Mouse (Mus musculus) C2C12 (cell line): ENCODE measurements around the gene Arhgef3. TPM values are rescaled to one million over a fixed set of nuclear protein-coding genes. Genes with fewer than 3 reads are reported as not detected.

Experiments
- H3K27me3 ChIP-seq: one replicate; pipeline ENCODE4 v1.6.1; 2011; ENCODE audit not compliant: control insufficient read depth, insufficient read depth, insufficient read length
- H3K36me3 ChIP-seq: one replicate; pipeline ENCODE4 v1.6.1; 2011; ENCODE audit not compliant: control insufficient read depth, insufficient read depth
- H3K4me3 ChIP-seq: one replicate; pipeline ENCODE4 v1.5.1; 2011; ENCODE audit warnings: mild to moderate bottlenecking, control low read depth; ENCODE audit not compliant: poor library complexity, insufficient read depth, severe bottlenecking
- H3K79me2 ChIP-seq: one replicate; pipeline ENCODE4 v1.6.1; 2011; ENCODE audit not compliant: control insufficient read depth, insufficient read depth
- H3K79me3 ChIP-seq: one replicate; pipeline ENCODE4 v1.6.1; 2011; ENCODE audit warnings: low read depth, control low read depth
- H3ac ChIP-seq: one replicate; pipeline ENCODE3; 2011; ENCODE audit warnings: low read depth; ENCODE audit not compliant: control insufficient read depth, insufficient read length
- CEBPB ChIP-seq: IDR thresholded peaks from one replicate; pipeline ENCODE4 v1.6.1; 2011; ENCODE audit warnings: low read depth, mild to moderate bottlenecking, control low read depth, moderate library complexity
- CTCF ChIP-seq: IDR thresholded peaks from one replicate; pipeline ENCODE4 v1.5.1; 2011; ENCODE audit not compliant: control insufficient read depth, insufficient read depth, insufficient read length
- FOSL1 ChIP-seq: IDR thresholded peaks from one replicate; pipeline ENCODE4 v1.8.0; 2011; ENCODE audit warnings: mild to moderate bottlenecking, low read length; ENCODE audit not compliant: poor library complexity, insufficient read depth, severe bottlenecking
- MAX ChIP-seq: IDR thresholded peaks from one replicate; pipeline ENCODE4 v1.6.1; 2011; ENCODE audit warnings: mild to moderate bottlenecking, control low read depth
- MYOD1 ChIP-seq: IDR thresholded peaks from one replicate; pipeline ENCODE4 v1.6.1; 2011; ENCODE audit warnings: low read depth; ENCODE audit not compliant: control insufficient read depth, insufficient read length
- MYOG ChIP-seq: IDR thresholded peaks from one replicate; pipeline ENCODE4 v1.6.1; 2011; ENCODE audit not compliant: control insufficient read depth, insufficient read length; ENCODE audit errors: extremely low read depth
- USF1 ChIP-seq: IDR thresholded peaks from one replicate; pipeline ENCODE4 v1.6.1; 2011; ENCODE audit warnings: low read depth, mild to moderate bottlenecking, control low read depth, moderate library complexity
- polyA plus RNA-seq: library from polyadenylated mRNA; unstranded; fragments of >200 nt; fragmentation: generic; extraction: Trizol; gene quantifications from one replicate; pipeline ENCODE4 v1.2.1, GENCODE M21; 2012; ENCODE audit warnings: missing spikeins

The Arhgef3 gene
- polyA plus RNA-seq, 1 experiment: 1.1 TPM

DNA sequence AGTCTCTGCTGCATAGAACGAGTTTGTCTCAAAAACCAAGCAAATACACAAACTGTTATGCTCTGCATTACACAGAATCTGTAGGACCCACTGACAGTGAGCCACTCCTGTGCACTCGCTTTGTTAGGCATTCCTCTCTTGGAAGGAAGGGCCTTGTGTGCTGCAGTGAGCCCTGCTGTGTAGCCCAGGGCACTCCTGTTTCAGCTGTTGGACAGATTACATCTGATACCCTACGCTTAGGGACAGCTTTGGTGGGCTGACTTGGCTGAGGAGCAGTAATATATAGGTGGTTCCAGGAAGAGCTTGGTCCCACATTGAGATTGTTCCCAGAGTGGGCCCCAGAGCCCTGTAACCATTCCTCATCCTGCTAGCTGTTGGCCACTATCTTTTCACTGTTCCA lies 43.4 kb downstream of the Arhgef3 start:
- Histone ChIP-seq H3K4me3 (no peak overlapping the region), H3K79me3 (no peaks in the 10 kb centered on the region), H3K27me3 (no peaks in the 10 kb centered on the region), H3K79me2 (no peaks in the 10 kb centered on the region), H3K36me3 (no peaks in the 10 kb centered on the region), H3ac (no peak overlapping the region)
- TF ChIP-seq CTCF: no peak
- no peak for TF ChIP-seq USF1
- TF ChIP-seq MYOG: no peak
- TF ChIP-seq MYOD1: no peak
- TF ChIP-seq CEBPB: no peak
- TF ChIP-seq MAX: no peak
- no peak for TF ChIP-seq FOSL1

DNA sequence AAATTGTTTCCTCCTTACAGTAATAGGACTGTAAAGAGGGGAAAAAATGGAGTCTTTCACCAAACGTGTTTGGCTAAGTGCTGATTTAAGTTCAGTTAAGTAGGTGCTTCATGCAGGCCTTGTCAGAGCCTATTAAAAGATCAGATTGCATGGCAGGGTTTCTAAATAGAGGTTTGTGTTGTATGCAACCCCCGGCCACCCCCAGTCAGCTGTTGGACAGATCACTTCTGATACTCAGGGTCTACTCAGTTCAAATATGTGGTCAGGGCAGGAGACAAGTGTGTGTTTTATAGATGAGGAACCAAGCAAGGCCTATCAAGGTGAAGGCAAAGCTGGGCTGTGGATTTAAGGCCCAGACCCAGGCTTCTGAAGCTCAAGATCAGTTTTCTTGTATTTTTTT lies 44.1 kb downstream of the Arhgef3 start:
- TF ChIP-seq CTCF (no peak), FOSL1 (no peak), MYOG (no peak), CEBPB (no peak), MAX (no peak), MYOD1 (no peak), USF1 (no peak)
- H3K27me3 ChIP-seq: no peaks in the 10 kb centered on the region
- H3K36me3 ChIP-seq: no peaks in the 10 kb centered on the region
- no peak overlapping the region for H3K4me3 ChIP-seq
- H3K79me2 ChIP-seq: no peaks in the 10 kb centered on the region
- H3K79me3 ChIP-seq: no peaks in the 10 kb centered on the region
- H3ac ChIP-seq: no peak overlapping the region

DNA sequence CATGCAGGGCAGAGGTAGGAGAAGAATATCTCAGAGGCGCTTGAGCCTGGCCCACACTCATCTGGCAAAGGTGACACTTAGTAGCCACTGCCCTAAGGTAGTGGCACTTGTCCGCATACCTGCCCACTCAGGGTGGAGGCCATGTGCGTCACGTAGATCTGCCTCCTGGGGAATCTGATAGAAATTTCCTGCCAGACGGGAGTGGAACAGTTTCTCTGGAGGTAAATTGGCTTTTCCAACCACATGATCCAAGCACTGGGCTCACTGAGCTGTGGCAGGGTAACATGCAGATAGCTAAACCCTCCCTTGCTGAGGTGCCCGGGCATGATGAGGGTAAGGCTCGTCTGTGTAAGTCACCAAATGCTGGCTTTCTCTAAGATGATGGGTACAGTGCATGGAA lies 46.1 kb downstream of the Arhgef3 start:
- Histone ChIP-seq H3ac (no peak overlapping the region), H3K27me3 (no peaks in the 10 kb centered on the region), H3K4me3 (no peak overlapping the region), H3K36me3 (no peaks in the 10 kb centered on the region), H3K79me3 (no peaks in the 10 kb centered on the region), H3K79me2 (no peaks in the 10 kb centered on the region)
- TF ChIP-seq MAX (no peak), FOSL1 (no peak), CTCF (no peak), USF1 (no peak), MYOG (no peak), MYOD1 (no peak), CEBPB (no peak)

DNA sequence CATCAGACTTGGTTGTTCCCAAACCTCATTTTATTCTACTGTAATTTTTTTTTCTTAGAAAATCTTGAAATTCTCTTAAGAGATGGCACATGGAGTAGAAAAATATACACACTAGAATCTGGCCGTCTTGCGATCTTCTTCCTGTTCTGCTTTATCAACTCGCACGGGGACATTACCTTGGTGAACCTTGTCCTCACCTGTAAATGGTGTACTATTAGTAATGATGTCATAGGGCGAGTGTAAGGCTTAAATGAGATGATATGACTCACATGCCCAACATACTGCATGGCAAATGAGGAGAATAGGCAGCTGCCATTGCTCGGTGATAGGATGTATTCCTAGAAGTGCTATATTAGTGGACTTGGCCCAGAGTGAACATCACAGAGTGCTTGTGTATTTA lies 49.9 kb downstream of the Arhgef3 start:
- Histone ChIP-seq H3K27me3 (no peaks in the 10 kb centered on the region), H3ac (no peak overlapping the region), H3K79me2 (no peaks in the 10 kb centered on the region), H3K36me3 (no peaks in the 10 kb centered on the region), H3K79me3 (no peaks in the 10 kb centered on the region), H3K4me3 (no peak overlapping the region)
- no peak for TF ChIP-seq FOSL1
- TF ChIP-seq CTCF: no peak
- TF ChIP-seq CEBPB: no peak
- no peak for TF ChIP-seq MAX

DNA sequence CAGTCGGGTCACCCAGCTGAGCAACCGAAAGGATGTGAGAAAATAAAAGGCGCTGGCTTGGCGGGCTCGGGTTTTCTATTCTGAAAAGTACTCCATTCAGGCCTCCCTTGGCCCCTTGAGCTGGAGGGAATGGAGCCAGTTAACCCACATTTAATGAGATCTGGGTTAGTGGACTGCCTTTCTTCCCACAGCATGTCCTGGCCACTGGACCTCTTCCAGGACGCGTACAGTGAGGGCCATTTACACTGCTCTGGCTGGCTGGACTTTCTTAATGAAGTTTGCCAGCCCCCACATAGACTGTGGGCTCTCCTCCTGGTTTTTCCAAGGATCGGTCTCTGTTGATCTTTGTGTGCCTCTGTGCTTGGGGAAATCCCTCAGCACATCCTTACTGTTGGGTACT lies 52.1 kb downstream of the Arhgef3 start:
- TF ChIP-seq MAX: no peak
- no peak for TF ChIP-seq USF1
- TF ChIP-seq FOSL1: no peak
- no peak for TF ChIP-seq MYOD1
- Histone ChIP-seq H3K79me3 (no peaks in the 10 kb centered on the region), H3ac (no peak overlapping the region), H3K27me3 (no peaks in the 10 kb centered on the region), H3K79me2 (no peaks in the 10 kb centered on the region), H3K4me3 (no peak overlapping the region), H3K36me3 (no peaks in the 10 kb centered on the region)

GRCm38 (mm10) chr14:27167177-27167576 lies 52.5 kb downstream of the Arhgef3 start:
- H3K79me3 ChIP-seq: no peaks in the 10 kb centered on the region
- H3K4me3 ChIP-seq: no peak overlapping the region
- no peaks in the 10 kb centered on the region for H3K79me2 ChIP-seq
- no peak overlapping the region for H3ac ChIP-seq
- no peaks in the 10 kb centered on the region for H3K27me3 ChIP-seq
- H3K36me3 ChIP-seq: no peaks in the 10 kb centered on the region
- no peak for TF ChIP-seq FOSL1
- no peak for TF ChIP-seq CEBPB
- TF ChIP-seq MAX: no peak
- TF ChIP-seq CTCF: no peak
- TF ChIP-seq MYOG: no peak
- no peak for TF ChIP-seq MYOD1
- no peak for TF ChIP-seq USF1
